Mouse (Mus musculus) hindbrain, embryonic 13.5 days (tissue): Measurements from ENCODE around the gene Terb1. TPM values are rescaled to one million over a fixed set of nuclear protein-coding genes. Genes with fewer than 3 reads are reported as not detected.

ENCODE experiments used
- ATAC-seq: fragments of 200-750 bp; cut with Nextera tagmentation; 2 replicates; pipeline ENCODE4 v1.8.0; 2017; ENCODE audit warnings: moderate TSS enrichment; ENCODE audit not compliant: low FRiP score
- H3K27ac ChIP-seq: fragments of 300-500 bp; sonication (generic); 2 replicates; pipeline ENCODE4 v1.5.1; 2015; ENCODE audit warnings: inconsistent platforms, mild to moderate bottlenecking, moderate library complexity
- H3K27me3 ChIP-seq: fragments of 300-500 bp; sonication (generic); 2 replicates; pipeline ENCODE4 v1.6.1; 2015; ENCODE audit warnings: mild to moderate bottlenecking, inconsistent platforms
- H3K36me3 ChIP-seq: fragments of 300-500 bp; sonication (generic); 2 replicates; pipeline ENCODE4 v1.6.1; 2015; ENCODE audit warnings: mild to moderate bottlenecking, inconsistent platforms
- H3K4me1 ChIP-seq: fragments of 300-500 bp; sonication (generic); replicated peaks from 2 replicates; pipeline ENCODE4 v1.6.1; 2015; ENCODE audit warnings: inconsistent platforms
- H3K4me2 ChIP-seq: fragments of 300-500 bp; sonication (generic); 2 replicates; pipeline ENCODE4 v1.6.1; 2015; ENCODE audit warnings: inconsistent platforms, mild to moderate bottlenecking, moderate library complexity
- H3K4me3 ChIP-seq: fragments of 300-500 bp; sonication (generic); 2 replicates; pipeline ENCODE4 v1.5.1; 2015; ENCODE audit warnings: mild to moderate bottlenecking, inconsistent platforms
- H3K9ac ChIP-seq: fragments of 300-500 bp; sonication (generic); 2 replicates; pipeline ENCODE4 v1.6.1; 2015; ENCODE audit warnings: mild to moderate bottlenecking, inconsistent platforms
- H3K9me3 ChIP-seq: fragments of 300-500 bp; sonication (generic); 2 replicates; pipeline ENCODE4 v1.6.1; 2016; ENCODE audit warnings: inconsistent platforms
- WGBS: fragments of 180-500 bp; shearing (Covaris S2); methylation state at CpG from one replicate; pipeline ENCODE4 v1.1.7; 2015; 5-methylcytosine and 5-hydroxymethylcytosine counted together
- polyA plus RNA-seq: library from polyadenylated mRNA; unstranded; fragments of >200 nt; fragmentation: Nextera tagmentation; extraction: Ambion mirVana; gene quantifications from 2 replicates; pipeline ENCODE4 v1.2.1, GENCODE M21; 2015

Terb1 gene
- polyA plus RNA-seq, 1 experiment from 2014 or later, result 0.35 TPM

- Histone ChIP-seq H3K36me3 (peaks cover 100% of the 10 kb centered on the region), H3K9me3 (no peaks in the 10 kb centered on the region), H3K27ac (no peak overlapping the region), H3K4me2 (no peak overlapping the region), H3K9ac (no peak overlapping the region), H3K4me1 (no peaks in the 10 kb centered on the region), H3K27me3 (no peaks in the 10 kb centered on the region), H3K4me3 (no peak overlapping the region)
- 93% methylated on average over 13 of the region's 13 CpGs for WGBS
- no peak for ATAC-seq
Measured at GRCm38 (mm10) chr8:104427703-104428102, 82.0 kb downstream of the Terb1 start.

- Histone ChIP-seq H3K4me3 (no peak overlapping the region), H3K4me1 (no peaks in the 10 kb centered on the region), H3K36me3 (peaks cover 98% of the 10 kb centered on the region), H3K4me2 (no peak overlapping the region), H3K27me3 (no peaks in the 10 kb centered on the region), H3K27ac (no peak overlapping the region), H3K9me3 (no peaks in the 10 kb centered on the region), H3K9ac (no peak overlapping the region)
- no peak for ATAC-seq
- WGBS, result 87% methylated on average over 6 of the region's 6 CpGs
Measured at GRCm38 (mm10) chr8:104422313-104422712, 87.4 kb downstream of the Terb1 start.

GRCm38 (mm10) chr8:104416022-104416421 is 93.7 kb downstream of the Terb1 start:
- WGBS, result 79% methylated on average over 6 of the region's 6 CpGs
- H3K4me2 ChIP-seq, result no peak overlapping the region
- no peak for ATAC-seq
- no peak overlapping the region for H3K9ac ChIP-seq
- H3K36me3 ChIP-seq, result peaks cover 42% of the 10 kb centered on the region
- no peaks in the 10 kb centered on the region for H3K27me3 ChIP-seq
- H3K27ac ChIP-seq, result no peak overlapping the region
- no peak overlapping the region for H3K4me3 ChIP-seq
- no peaks in the 10 kb centered on the region for H3K9me3 ChIP-seq
- no peaks in the 10 kb centered on the region for H3K4me1 ChIP-seq

GRCm38 (mm10) chr8:104414204-104414603 is 95.5 kb downstream of the Terb1 start:
- H3K9ac ChIP-seq, result no peak overlapping the region
- no peaks in the 10 kb centered on the region for H3K4me1 ChIP-seq
- H3K9me3 ChIP-seq, result no peaks in the 10 kb centered on the region
- H3K36me3 ChIP-seq, result peaks cover 24% of the 10 kb centered on the region
- H3K27me3 ChIP-seq, result no peaks in the 10 kb centered on the region
- 53% methylated on average over 3 of the region's 3 CpGs for WGBS
- 0 out of 2 replicates have a peak, but pooled peaks have one; percentile 19 for ATAC-seq
- no peak overlapping the region for H3K4me2 ChIP-seq
- H3K27ac ChIP-seq, result no peak overlapping the region
- no peak overlapping the region for H3K4me3 ChIP-seq

GRCm38 (mm10) chr8:104413770-104414169 is 95.9 kb downstream of the Terb1 start:
- ATAC-seq, result peak; percentile 52; the same call in 1 of the 2 replicates
- Histone ChIP-seq H3K9me3 (no peaks in the 10 kb centered on the region), H3K4me3 (no peak overlapping the region), H3K27ac (no peak overlapping the region), H3K27me3 (no peaks in the 10 kb centered on the region), H3K4me1 (no peaks in the 10 kb centered on the region), H3K36me3 (peaks cover 19% of the 10 kb centered on the region), H3K4me2 (no peak overlapping the region), H3K9ac (no peak overlapping the region)
- WGBS, result 78% methylated on average over 4 of the region's 4 CpGs

GRCm38 (mm10) chr8:104412805-104413532 is 96.7 kb downstream of the Terb1 start:
- 82% methylated on average over 7 of the region's 7 CpGs for WGBS
- Histone ChIP-seq H3K4me3 (no peak overlapping the region), H3K27me3 (no peaks in the 10 kb centered on the region), H3K4me1 (no peaks in the 10 kb centered on the region), H3K9ac (no peak overlapping the region), H3K36me3 (peaks cover 13% of the 10 kb centered on the region), H3K4me2 (no peak overlapping the region), H3K9me3 (no peaks in the 10 kb centered on the region), H3K27ac (no peak overlapping the region)
- ATAC-seq, result no peak

- 85% methylated on average over 3 of the region's 3 CpGs for WGBS
- Histone ChIP-seq H3K4me3 (no peak overlapping the region), H3K4me2 (no peak overlapping the region), H3K9ac (no peak overlapping the region), H3K4me1 (no peaks in the 10 kb centered on the region), H3K27ac (no peak overlapping the region), H3K36me3 (peaks cover 3% of the 10 kb centered on the region), H3K27me3 (no peaks in the 10 kb centered on the region), H3K9me3 (no peaks in the 10 kb centered on the region)
- ATAC-seq, result no peak
Measured at GRCm38 (mm10) chr8:104411972-104412371, 97.7 kb downstream of the Terb1 start.

GRCm38 (mm10) chr8:104411468-104411867 is 98.2 kb downstream of the Terb1 start:
- WGBS, result 90% methylated on average over 3 of the region's 3 CpGs
- no peaks in the 10 kb centered on the region for H3K9me3 ChIP-seq
- no peaks in the 10 kb centered on the region for H3K4me1 ChIP-seq
- no peak overlapping the region for H3K27ac ChIP-seq
- no peak overlapping the region for H3K4me2 ChIP-seq
- H3K4me3 ChIP-seq, result no peak overlapping the region
- ATAC-seq, result no peak
- H3K9ac ChIP-seq, result no peak overlapping the region
- H3K27me3 ChIP-seq, result no peaks in the 10 kb centered on the region
- H3K36me3 ChIP-seq, result 0 out of 2 replicates have a peak, but pooled peaks cover 3% of the 10 kb centered on the region

- H3K27ac ChIP-seq, result no peak overlapping the region
- no peak overlapping the region for H3K9ac ChIP-seq
- no peaks in the 10 kb centered on the region for H3K4me1 ChIP-seq
- 0 out of 2 replicates have a peak, but pooled peaks cover 2% of the 10 kb centered on the region for H3K36me3 ChIP-seq
- no peak for ATAC-seq
- no peaks in the 10 kb centered on the region for H3K27me3 ChIP-seq
- no peak overlapping the region for H3K4me2 ChIP-seq
- no peak overlapping the region for H3K4me3 ChIP-seq
- 50% methylated on average over 7 of the region's 7 CpGs for WGBS
- H3K9me3 ChIP-seq, result no peaks in the 10 kb centered on the region
Measured at GRCm38 (mm10) chr8:104410628-104411273, 99.0 kb downstream of the Terb1 start.

GRCm38 (mm10) chr8:104408328-104409110 is 101.2 kb downstream of the Terb1 start:
- no peaks in the 10 kb centered on the region for H3K4me1 ChIP-seq
- 90% methylated on average over 7 of the region's 7 CpGs for WGBS
- no peak for ATAC-seq

GRCm38 (mm10) chr8:104406340-104407128 is 103.2 kb downstream of the Terb1 start:
- Histone ChIP-seq H3K9me3 (no peaks in the 10 kb centered on the region), H3K4me2 (no peak overlapping the region), H3K9ac (no peak overlapping the region), H3K27ac (no peak overlapping the region), H3K4me3 (no peak overlapping the region), H3K27me3 (no peaks in the 10 kb centered on the region), H3K4me1 (no peaks in the 10 kb centered on the region), H3K36me3 (no peaks in the 10 kb centered on the region)
- no peak for ATAC-seq
- 87% methylated on average over 6 of the region's 6 CpGs for WGBS

More at GRCm38 (mm10) chr8:104408328-104409110, 101.2 kb downstream of the Terb1 start:
- Histone ChIP-seq H3K4me2 (no peak overlapping the region), H3K27ac (no peak overlapping the region), H3K36me3 (no peaks in the 10 kb centered on the region), H3K9me3 (no peaks in the 10 kb centered on the region), H3K27me3 (no peaks in the 10 kb centered on the region), H3K4me3 (no peak overlapping the region), H3K9ac (no peak overlapping the region)
